ENCODE assay signal across 17 mouse cellular contexts in the genomic region with DNA sequence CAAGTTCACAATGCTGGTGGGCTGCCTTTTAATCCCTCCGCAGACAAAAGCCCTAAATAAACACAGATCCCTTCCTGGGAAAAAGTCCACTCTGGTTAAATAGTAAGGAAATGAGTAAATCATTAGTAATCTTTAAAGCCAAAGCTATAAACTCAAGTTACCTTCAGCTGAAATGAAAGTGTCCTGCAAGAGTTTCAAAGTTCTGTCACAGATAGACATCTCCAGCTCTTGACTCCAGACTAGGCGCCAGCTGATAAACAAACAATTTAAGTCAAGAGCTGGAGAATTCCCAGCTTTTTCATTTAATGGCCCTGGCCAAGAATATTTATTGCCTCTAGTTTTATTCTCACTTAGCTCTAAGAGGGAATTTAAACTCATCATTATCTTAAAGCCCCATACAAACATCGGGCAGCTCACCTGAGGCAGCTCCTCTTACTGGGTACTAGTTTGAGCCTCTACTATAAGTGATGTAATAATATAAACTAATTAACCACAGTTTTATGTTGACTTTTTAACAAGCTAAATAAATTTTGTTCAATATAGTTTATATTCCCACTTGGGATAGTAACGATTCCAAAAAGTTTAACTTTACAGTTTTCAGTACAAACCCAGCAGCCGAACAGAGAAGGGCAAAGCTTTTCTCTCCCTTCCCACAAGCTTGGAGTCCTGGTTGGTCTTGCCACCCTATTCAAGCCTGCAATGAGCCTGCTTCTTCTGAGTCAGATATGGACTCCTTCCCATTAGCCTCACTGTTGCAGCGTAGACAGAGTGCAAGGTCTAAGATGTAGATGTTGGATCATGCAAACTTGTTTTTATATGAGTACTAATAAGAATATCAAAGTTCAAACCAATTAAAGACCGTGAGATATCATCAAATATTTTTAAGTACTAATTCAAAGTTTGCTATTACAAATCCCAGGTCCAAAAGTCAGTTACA. TPM values are rescaled to one million over a fixed set of nuclear protein-coding genes. Genes with fewer than 3 reads are reported as not detected.
A peak's percentile ranks its signal among the peaks of the same experiment; 100 is the strongest.
DNase-seq lines count a peak whose midpoint lies in the region; ATAC-seq and TF ChIP-seq lines count a peak whose summit lies in the region.
"Had no signal": no experiment of that assay in that cellular context is flagged by ENCODE, and none has a peak within 500 bp of the region (broad histone marks: within the 10 kb centered on the region; RNA-seq: fewer than 3 reads in every experiment).

No protein-coding gene starts in this region.

- H3K9me3 ChIP-seq in embryonic facial prominence, embryonic 11.5 days (replicated peaks; ENCODE audit: control insufficient read depth, low read length), result no peaks in the 10 kb centered on the region
- H3K9me3 ChIP-seq in embryonic facial prominence, embryonic 10.5 days, result no peaks in the 10 kb centered on the region
- no peaks in the 10 kb centered on the region for H3K9me3 ChIP-seq in liver, embryonic 11.5 days (ENCODE audit: control insufficient read depth, low read length)
- H3K9me3 ChIP-seq in liver, embryonic 14.5 days (ENCODE audit: control insufficient read depth, low read length), result no peaks in the 10 kb centered on the region
- H3K9me3 ChIP-seq: embryonic facial prominence, embryonic 13.5 days; forebrain, embryonic 15.5 days; heart, embryonic 10.5 days; hindbrain, embryonic 12.5 days; midbrain, embryonic 10.5 days; neural tube, embryonic 12.5 days had no signal

- WGBS in embryonic facial prominence, embryonic 11.5 days, result 79% methylated on average over 7 of the region's 7 CpGs
- 86% methylated on average over 7 of the region's 7 CpGs for WGBS in embryonic facial prominence, embryonic 10.5 days
- 77% methylated on average over 7 of the region's 7 CpGs for WGBS in liver, embryonic 11.5 days
- 67% methylated on average over 7 of the region's 7 CpGs for WGBS in liver, embryonic 14.5 days (ENCODE audit: insufficient replicate concordance)

- H3K4me3 ChIP-seq in embryonic facial prominence, embryonic 11.5 days (ENCODE audit: low read depth, low read length), result no peak overlapping the region
- no peak overlapping the region for H3K4me3 ChIP-seq in embryonic facial prominence, embryonic 10.5 days
- H3K4me3 ChIP-seq in liver, embryonic 11.5 days (ENCODE audit: low read depth, low read length), result no peak overlapping the region
- no peak overlapping the region for H3K4me3 ChIP-seq in liver, embryonic 14.5 days (ENCODE audit: insufficient read depth in 1 of 2, low read depth in 2 of 2, low read length in 2 of 2)
- H3K4me3 ChIP-seq: embryonic facial prominence, embryonic 13.5 days; forebrain, embryonic 15.5 days; heart, embryonic 10.5 days; hindbrain, embryonic 12.5 days; midbrain, embryonic 10.5 days; neural tube, embryonic 12.5 days had no signal

- no peak overlapping the region for H3K27ac ChIP-seq in embryonic facial prominence, embryonic 11.5 days (replicated peaks; ENCODE audit: low read depth, low read length)
- H3K27ac ChIP-seq in embryonic facial prominence, embryonic 10.5 days (replicated peaks), result no peak overlapping the region
- H3K27ac ChIP-seq in liver, embryonic 11.5 days (ENCODE audit: low read depth, low read length), result no peak overlapping the region
- H3K27ac ChIP-seq in liver, embryonic 14.5 days, result no peak overlapping the region
- H3K27ac ChIP-seq: embryonic facial prominence, embryonic 13.5 days; forebrain, embryonic 15.5 days; heart, embryonic 10.5 days; hindbrain, embryonic 12.5 days; midbrain, embryonic 10.5 days; neural tube, embryonic 12.5 days had no signal

- ATAC-seq in embryonic facial prominence, embryonic 11.5 days (replicated peaks; ENCODE audit: insufficient number of reproducible peaks, low FRiP score, low TSS enrichment, low read depth), result no peak
- no peak for ATAC-seq in liver, embryonic 11.5 days (replicated peaks; ENCODE audit: low FRiP score)
- ATAC-seq in liver, embryonic 14.5 days (ENCODE audit: insufficient read depth), result no peak
- no peak for ATAC-seq in erythroblast, adult 5-6 weeks (replicated peaks; ENCODE audit: low FRiP score, poor library complexity, severe bottlenecking)
- ATAC-seq: forebrain, embryonic 15.5 days; Patski had no signal

- no peaks in the 10 kb centered on the region for H3K27me3 ChIP-seq in embryonic facial prominence, embryonic 11.5 days (ENCODE audit: control insufficient read depth, insufficient read depth, low read length)
- no peaks in the 10 kb centered on the region for H3K27me3 ChIP-seq in embryonic facial prominence, embryonic 10.5 days (replicated peaks; ENCODE audit: low read depth, poor library complexity, severe bottlenecking)
- H3K27me3 ChIP-seq in liver, embryonic 11.5 days (replicated peaks; ENCODE audit: control insufficient read depth, insufficient read depth, low read length), result no peaks in the 10 kb centered on the region
- no peaks in the 10 kb centered on the region for H3K27me3 ChIP-seq in liver, embryonic 14.5 days (ENCODE audit: control insufficient read depth, insufficient read depth, low read length)
- H3K27me3 ChIP-seq: embryonic facial prominence, embryonic 13.5 days; forebrain, embryonic 15.5 days; hindbrain, embryonic 12.5 days; neural tube, embryonic 12.5 days; Patski had no signal

- intact Hi-C loops in heart, postnatal 14 days (cut with DNase I), result no loop called here

- no peak overlapping the region for H3K4me2 ChIP-seq in embryonic facial prominence, embryonic 11.5 days (ENCODE audit: low read depth, low read length)
- H3K4me2 ChIP-seq in liver, embryonic 11.5 days, result peak overlapping the region; percentile 33; the same call in 1 of the 2 replicates
- H3K4me2 ChIP-seq in liver, embryonic 14.5 days (ENCODE audit: low read depth), result peak overlapping the region; percentile 4; the same call in 1 of the 2 replicates
- H3K4me2 ChIP-seq: embryonic facial prominence, embryonic 13.5 days; forebrain, embryonic 15.5 days; hindbrain, embryonic 12.5 days; neural tube, embryonic 12.5 days had no signal

- DNase-seq in embryonic facial prominence, embryonic 11.5 days (ENCODE audit: low spot score), result peak; percentile 7
- DNase-seq in embryonic facial prominence, embryonic 10.5 days (ENCODE audit: low spot score), result no peak
- DNase-seq in liver, embryonic 11.5 days (ENCODE audit: low spot score), result no peak
- DNase-seq in liver, result no peak
- no peak for DNase-seq in liver, embryonic 14.5 days (ENCODE audit: low read depth in 3 of 3, low spot score in 3 of 3)
- DNase-seq in heart, postnatal 14 days, result no peak
- DNase-seq in heart, adult 9 months (ENCODE audit: low spot score in 2 of 2), result no peak
- DNase-seq: cerebellum, adult 9-11 months; lung, adult 2 months had no signal

- no peak for TF ChIP-seq CTCF in liver, embryonic 14.5 days (IDR thresholded peaks at IDR 0.05; ENCODE audit: low read depth)

- no peaks in the 10 kb centered on the region for H3K4me1 ChIP-seq in embryonic facial prominence, embryonic 11.5 days (ENCODE audit: control insufficient read depth, insufficient read depth, low read length)
- 0 out of 2 replicates have a peak, but pooled peaks cover 4% of the 10 kb centered on the region for H3K4me1 ChIP-seq in embryonic facial prominence, embryonic 10.5 days
- no peaks in the 10 kb centered on the region for H3K4me1 ChIP-seq in liver, embryonic 11.5 days (replicated peaks; ENCODE audit: control insufficient read depth, insufficient read depth, low read length)
- H3K4me1 ChIP-seq in liver, embryonic 14.5 days (replicated peaks; ENCODE audit: control insufficient read depth in 2 of 2, insufficient read depth in 2 of 2, low read length in 1 of 2), result peaks cover 0 to 2% of the 10 kb centered on the region in 2 experiments; a peak in 1 of 4 replicates
- H3K4me1 ChIP-seq: embryonic facial prominence, embryonic 13.5 days; forebrain, embryonic 15.5 days; heart, embryonic 10.5 days; hindbrain, embryonic 12.5 days; neural tube, embryonic 12.5 days had no signal

- H3K9ac ChIP-seq in embryonic facial prominence, embryonic 11.5 days (replicated peaks; ENCODE audit: low read length), result no peak overlapping the region
- H3K9ac ChIP-seq in liver, embryonic 11.5 days (ENCODE audit: low read depth, low read length), result no peak overlapping the region
- no peak overlapping the region for H3K9ac ChIP-seq in liver, embryonic 14.5 days (replicated peaks)
- H3K9ac ChIP-seq: embryonic facial prominence, embryonic 13.5 days; forebrain, embryonic 15.5 days; hindbrain, embryonic 12.5 days; neural tube, embryonic 12.5 days had no signal

- no peak for TF ChIP-seq EP300 in liver, embryonic 14.5 days (IDR thresholded peaks at IDR 0.05; ENCODE audit: low read depth)

- no peaks in the 10 kb centered on the region for H3K36me3 ChIP-seq in embryonic facial prominence, embryonic 11.5 days (replicated peaks; ENCODE audit: control insufficient read depth, insufficient read depth, low read depth, low read length)
- no peaks in the 10 kb centered on the region for H3K36me3 ChIP-seq in embryonic facial prominence, embryonic 10.5 days (replicated peaks)
- no peaks in the 10 kb centered on the region for H3K36me3 ChIP-seq in liver, embryonic 11.5 days (ENCODE audit: control insufficient read depth, insufficient read depth, low read length)
- no peaks in the 10 kb centered on the region for H3K36me3 ChIP-seq in liver, embryonic 14.5 days (replicated peaks; ENCODE audit: control insufficient read depth, insufficient read depth, low read depth)
- H3K36me3 ChIP-seq: embryonic facial prominence, embryonic 13.5 days; forebrain, embryonic 15.5 days; heart, embryonic 10.5 days; hindbrain, embryonic 12.5 days; midbrain, embryonic 10.5 days; neural tube, embryonic 12.5 days had no signal

RNA-seq across cellular contexts. Expression of a gene that starts 38.2 kb away (rescaled TPM):
- polyA plus RNA-seq in embryonic facial prominence, embryonic 11.5 days (2014; fragmentation: Nextera tagmentation; extraction: Ambion mirVana), result 52.7 and 60.5 TPM in 2 replicates
- polyA plus RNA-seq in embryonic facial prominence, embryonic 10.5 days (2016; fragmentation: Nextera tagmentation; extraction: Ambion mirVana), result 80.1 and 81.6 TPM in 2 replicates
- polyA plus RNA-seq in liver, embryonic 11.5 days (2014; fragmentation: Nextera tagmentation; extraction: Ambion mirVana), result 63.6 and 63.8 TPM in 2 replicates
- polyA plus RNA-seq in liver, embryonic 14.5 days (2012; rRNA removed), result 18.5 and 26.6 TPM in 2 replicates
- 41.7 and 42.5 TPM in 2 replicates for polyA plus RNA-seq in liver, embryonic 14.5 days (2014; fragmentation: Nextera tagmentation; extraction: Ambion mirVana)
- 100 to 1,000 TPM; 188 to 192 TPM for total RNA-seq in heart, postnatal 14 days (2021)
- total RNA-seq in erythroblast, adult 5-6 weeks (2015; ENCODE audit: low replicate concordance), result 26.5 and 33.6 TPM in 2 replicates
- total RNA-seq in erythroblast, adult 5-6 weeks (2017; ENCODE audit: low replicate concordance), result 20.3 and 27.0 TPM in 2 replicates
